Mouse (Mus musculus): ENCODE data around the gene Zfp980.
"Not testable (repeated sequence)": the region's sequence is repeated elsewhere in the genome, so short reads cannot be mapped to it uniquely, and the experiment has no call there.

Gene Zfp980

GRCm38 (mm10) chr4:145670385-145670784, at the start of gene Zfp980:
Gene Zfp980, plus strand, starts transcription at chr4:145670685.
- DNase-seq (ENCODE audit: low spot score in 2 of 2), result not testable (repeated sequence)

GRCm38 (mm10) chr4:145640416-145641185, 29.9 kb upstream of the Zfp980 start:
- peak in 1 of 2 experiments; percentile 65 for DNase-seq (ENCODE audit: low spot score in 2 of 2)

GRCm38 (mm10) chr4:145674286-145674780, 3.8 kb downstream of the Zfp980 start:
- DNase-seq (ENCODE audit: low spot score in 2 of 2), result not testable (repeated sequence)

GRCm38 (mm10) chr4:145680217-145680616, 9.7 kb downstream of the Zfp980 start:
- DNase-seq (ENCODE audit: low spot score in 2 of 2), result peak; percentile 20 to 72

GRCm38 (mm10) chr4:145680672-145681387, 10.3 kb downstream of the Zfp980 start:
- DNase-seq (ENCODE audit: low spot score in 2 of 2), result not testable (repeated sequence)

GRCm38 (mm10) chr4:145682021-145682420, 11.5 kb downstream of the Zfp980 start:
- DNase-seq (ENCODE audit: low spot score in 2 of 2), result not testable (repeated sequence)

GRCm38 (mm10) chr4:145683024-145683766, 12.7 kb downstream of the Zfp980 start:
- not testable (repeated sequence) for DNase-seq (ENCODE audit: low spot score in 2 of 2)

- not testable (repeated sequence) for DNase-seq (ENCODE audit: low spot score in 2 of 2)
Measured at GRCm38 (mm10) chr4:145686061-145686460, 15.6 kb downstream of the Zfp980 start.

GRCm38 (mm10) chr4:145744935-145745644, 74.6 kb downstream of the Zfp980 start:
- DNase-seq (ENCODE audit: low spot score in 2 of 2), result peak in 1 of 2 experiments; percentile 50

- DNase-seq (ENCODE audit: low spot score in 2 of 2), result not testable (repeated sequence)
Measured at GRCm38 (mm10) chr4:145745645-145745991, 75.1 kb downstream of the Zfp980 start.
